Mouse (Mus musculus): Measurements from ENCODE around the gene Gm3286. TPM values are rescaled to one million over a fixed set of nuclear protein-coding genes. Genes with fewer than 3 reads are reported as not detected.
"Not testable (repeated sequence)": the region's sequence is repeated elsewhere in the genome, so short reads cannot be mapped to it uniquely, and the experiment has no call there.

The Gm3286 gene
- total RNA-seq (2021): not detected

DNA sequence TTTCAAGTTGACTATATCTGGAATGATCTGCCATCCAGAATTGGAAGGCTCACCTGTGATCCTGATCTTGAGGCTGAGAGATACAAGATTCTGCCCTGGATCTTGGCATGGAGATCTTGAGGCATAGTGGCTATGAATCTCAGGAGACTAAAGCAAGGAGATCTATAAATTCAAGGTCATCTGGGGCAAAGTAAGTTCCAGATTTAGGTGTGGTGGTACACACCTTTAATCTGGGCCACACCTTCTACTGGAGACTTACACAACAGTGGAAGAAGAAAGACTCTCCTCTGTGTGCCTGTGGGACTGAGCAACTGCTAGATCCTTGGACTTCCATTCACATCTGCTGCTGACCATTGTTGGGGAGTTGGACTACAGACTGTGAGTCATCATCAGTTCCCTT, at the start of gene Gm3286:
Gm3286 (plus strand) TSS at position 301 of the 400 bp plus-strand sequence.
- DNase-seq; intact Hi-C loops (cut with DNase I): not testable (repeated sequence)

Other genes with a start within 250 kb of the Gm3286 start
- gene Gm10424, start 238.0 kb upstream of the Gm3286 start, total RNA-seq (2021): not detected
- not detected for gene Gm3259, start 204.8 kb upstream of the Gm3286 start, total RNA-seq (2021)
- gene D5Ertd577e, start 54.0 kb upstream of the Gm3286 start, total RNA-seq (2021): not detected
- gene Gm7971, start 84.1 kb downstream of the Gm3286 start, total RNA-seq (2021): not detected
- not detected for gene Gm7978, start 225.4 kb downstream of the Gm3286 start, total RNA-seq (2021)
- gene Gm7982, start 231.3 kb downstream of the Gm3286 start, total RNA-seq (2021): not detected

Data from left cerebral cortex, postnatal 4 days (tissue).